Mouse (Mus musculus): ENCODE measurements around the gene Gabbr2.

GRCm38 (mm10) chr4:46664123-46665009 is 327.3 kb downstream of the Gabbr2 start:
- TF ChIP-seq CTCF (IDR thresholded peaks at IDR 0.05; ENCODE audit: insufficient read depth, low read length) (no peak), POLR2A (IDR thresholded peaks at IDR 0.05; ENCODE audit: borderline replicate concordance, extremely low read depth, low read depth, low read length) (peak; percentile 30; the same call in 1 of the 2 replicates)
